Comparison of ENCODE assay signal across 7 mouse cellular contexts in genomic region chr2:27077655-27078244, GRCm38 (mm10). TPM values are rescaled to one million over a fixed set of nuclear protein-coding genes. Genes with fewer than 3 reads are reported as not detected.
DNase-seq lines count a peak whose midpoint lies in the region; ATAC-seq lines count a peak whose summit lies in the region.

No protein-coding gene starts in this region.

- no peak for ATAC-seq in hindbrain, embryonic 13.5 days (ENCODE audit: low FRiP score)
- no peak for ATAC-seq in intestine, embryonic 15.5 days

- H3K9ac ChIP-seq in hindbrain, embryonic 13.5 days: no peak overlapping the region
- no peak overlapping the region for H3K9ac ChIP-seq in intestine, embryonic 15.5 days

- no peak for DNase-seq in heart, embryonic 10.5 days (ENCODE audit: low spot score)
- DNase-seq in heart, adult 8-10 months (ENCODE audit: low spot score): no peak
- peak; percentile 62 for DNase-seq in A20 (ENCODE audit: low read depth, low spot score)
- DNase-seq in NIH3T3 (ENCODE audit: low read depth): peak; percentile 42
- DNase-seq in lung, postnatal 4 days: peak; percentile 41 to 59

- 57% methylated on average over 10 of the region's 10 CpGs for WGBS in heart, embryonic 10.5 days
- 62% methylated on average over 10 of the region's 10 CpGs for WGBS in hindbrain, embryonic 13.5 days
- WGBS in intestine, embryonic 15.5 days: 71% methylated on average over 10 of the region's 10 CpGs

- no peak overlapping the region for H3K4me3 ChIP-seq in heart, embryonic 10.5 days
- no peak overlapping the region for H3K4me3 ChIP-seq in hindbrain, embryonic 13.5 days
- H3K4me3 ChIP-seq in intestine, embryonic 15.5 days (replicated peaks): no peak overlapping the region

- no peaks in the 10 kb centered on the region for H3K9me3 ChIP-seq in heart, embryonic 10.5 days
- H3K9me3 ChIP-seq in hindbrain, embryonic 13.5 days: no peaks in the 10 kb centered on the region
- no peaks in the 10 kb centered on the region for H3K9me3 ChIP-seq in intestine, embryonic 15.5 days

- peaks cover 54% of the 10 kb centered on the region for H3K4me1 ChIP-seq in heart, embryonic 10.5 days
- H3K4me1 ChIP-seq in hindbrain, embryonic 13.5 days (replicated peaks): peaks cover 30% of the 10 kb centered on the region
- H3K4me1 ChIP-seq in intestine, embryonic 15.5 days (replicated peaks): peaks cover 23% of the 10 kb centered on the region

- H3K27me3 ChIP-seq in heart, embryonic 10.5 days (ENCODE audit: insufficient read depth, poor library complexity, severe bottlenecking): peaks cover 30% of the 10 kb centered on the region
- peaks cover 17% of the 10 kb centered on the region; the same call in 1 of the 2 replicates for H3K27me3 ChIP-seq in hindbrain, embryonic 13.5 days
- 0 out of 2 replicates have a peak, but pooled peaks cover 3% of the 10 kb centered on the region for H3K27me3 ChIP-seq in intestine, embryonic 15.5 days (replicated peaks)

- 0 out of 2 replicates have a peak, but pooled peaks cover 3% of the 10 kb centered on the region for H3K36me3 ChIP-seq in heart, embryonic 10.5 days
- no peaks in the 10 kb centered on the region for H3K36me3 ChIP-seq in hindbrain, embryonic 13.5 days
- no peaks in the 10 kb centered on the region for H3K36me3 ChIP-seq in intestine, embryonic 15.5 days

- H3K4me2 ChIP-seq in hindbrain, embryonic 13.5 days: no peak overlapping the region
- no peak overlapping the region for H3K4me2 ChIP-seq in intestine, embryonic 15.5 days (replicated peaks)

- peak overlapping the region; percentile 49 for H3K27ac ChIP-seq in heart, embryonic 10.5 days
- no peak overlapping the region for H3K27ac ChIP-seq in hindbrain, embryonic 13.5 days
- H3K27ac ChIP-seq in intestine, embryonic 15.5 days: no peak overlapping the region

RNA-seq across cellular contexts. Expression of gene Adamtsl2, which starts 1.4 kb away (rescaled TPM):
- polyA plus RNA-seq in heart, embryonic 10.5 days (2016; fragmentation: Nextera tagmentation; extraction: Ambion mirVana): 9.7 and 13.5 TPM in 2 replicates
- total RNA-seq in heart, adult 8-10 months (2022): 1 to 10 TPM; 4.4 to 6.6 (median 5.1) TPM
- 7.6 and 8.9 TPM in 2 replicates for polyA plus RNA-seq in hindbrain, embryonic 13.5 days (2015; fragmentation: Nextera tagmentation; extraction: Ambion mirVana)
- 2.0 and 2.2 TPM in 2 replicates for polyA plus RNA-seq in intestine, embryonic 15.5 days (2015; fragmentation: Nextera tagmentation; extraction: Ambion mirVana)

RNA-seq across cellular contexts. Expression of gene Mymk, which starts 5.8 kb away (rescaled TPM):
- 0.09 TPM in 1 of 2 replicates, not detected in the other for polyA plus RNA-seq in heart, embryonic 10.5 days (2016; fragmentation: Nextera tagmentation; extraction: Ambion mirVana)
- not detected for total RNA-seq in heart, adult 8-10 months (2022)
- 0.56 and 1.1 TPM in 2 replicates for polyA plus RNA-seq in hindbrain, embryonic 13.5 days (2015; fragmentation: Nextera tagmentation; extraction: Ambion mirVana)
- polyA plus RNA-seq in intestine, embryonic 15.5 days (2015; fragmentation: Nextera tagmentation; extraction: Ambion mirVana): 0.15 and 0.24 TPM in 2 replicates

RNA-seq across cellular contexts. Expression of gene Slc2a6, which starts 50.0 kb away (rescaled TPM):
- polyA plus RNA-seq in heart, embryonic 10.5 days (2016; fragmentation: Nextera tagmentation; extraction: Ambion mirVana): 0.34 and 0.49 TPM in 2 replicates
- total RNA-seq in heart, adult 8-10 months (2022): 1 to 10 TPM in 1 of 4 experiments, under 1 TPM in 3; 0.27 to 1.5 (median 0.56) TPM
- polyA plus RNA-seq in hindbrain, embryonic 13.5 days (2015; fragmentation: Nextera tagmentation; extraction: Ambion mirVana): 5.5 and 6.1 TPM in 2 replicates
- polyA plus RNA-seq in intestine, embryonic 15.5 days (2015; fragmentation: Nextera tagmentation; extraction: Ambion mirVana): 0.97 and 1.3 TPM in 2 replicates

Comparison
In these comparisons a context has a peak if more than half of its experiments do, and no peak if none do; other contexts are left out.
1. DNase-seq: peak in A20 (single experiment), NIH3T3 (single experiment) and lung, postnatal 4 days (2 of 2); none in heart, embryonic 10.5 days (single experiment) and heart, adult 8-10 months (single experiment).